Mouse (Mus musculus) forelimb bud, embryonic 11.5 days (tissue): ENCODE measurements around the gene Lpgat1.

Experiments
- DNase-seq: peaks from one replicate; pipeline ENCODE4 v3.0.0-alpha.2; 2012; ENCODE audit warnings: low read depth, low spot score

The Lpgat1 gene

GRCm38 (mm10) chr1:191717601-191718498 is at the start of gene Lpgat1:
TSS of gene Lpgat1 (plus strand) at chr1:191717834.
- peak; percentile 43 for DNase-seq

- peak; percentile 19 for DNase-seq
These were observed 49.6 kb upstream of the Lpgat1 start for GRCm38 (mm10) chr1:191668030-191668429.

GRCm38 (mm10) chr1:191674071-191674470 is 43.6 kb upstream of the Lpgat1 start:
- no peak for DNase-seq

- no peak for DNase-seq
These were observed 36.0 kb upstream of the Lpgat1 start for GRCm38 (mm10) chr1:191681633-191682032.

- no peak for DNase-seq
These were observed 30.1 kb upstream of the Lpgat1 start for GRCm38 (mm10) chr1:191687531-191687930.

GRCm38 (mm10) chr1:191693231-191693630 is 24.4 kb upstream of the Lpgat1 start:
- peak; percentile 28 for DNase-seq

GRCm38 (mm10) chr1:191698253-191698795 is 19.3 kb upstream of the Lpgat1 start:
- DNase-seq: peak; percentile 65

- DNase-seq: no peak
These were observed 13.1 kb upstream of the Lpgat1 start for GRCm38 (mm10) chr1:191704535-191704934.

- peak; percentile 64 for DNase-seq
These were observed 11.0 kb upstream of the Lpgat1 start for GRCm38 (mm10) chr1:191706541-191707078.

GRCm38 (mm10) chr1:191709811-191710210 is 7.8 kb upstream of the Lpgat1 start:
- no peak for DNase-seq

- no peak for DNase-seq
These were observed 5.3 kb upstream of the Lpgat1 start for GRCm38 (mm10) chr1:191712224-191712838.

- DNase-seq: no peak
These were observed 3.8 kb upstream of the Lpgat1 start for GRCm38 (mm10) chr1:191713813-191714212.

GRCm38 (mm10) chr1:191715150-191715549 is 2.5 kb upstream of the Lpgat1 start:
- DNase-seq: no peak

GRCm38 (mm10) chr1:191717141-191717540 is 493 bp upstream of the Lpgat1 start:
- no peak for DNase-seq

GRCm38 (mm10) chr1:191718522-191719281 is 1.1 kb downstream of the Lpgat1 start:
- DNase-seq: peak; percentile 41

GRCm38 (mm10) chr1:191719326-191719725 is 1.7 kb downstream of the Lpgat1 start:
- DNase-seq: no peak

- DNase-seq: no peak
These were observed 2.8 kb downstream of the Lpgat1 start for GRCm38 (mm10) chr1:191720419-191720818.

GRCm38 (mm10) chr1:191722706-191723105 is 5.1 kb downstream of the Lpgat1 start:
- DNase-seq: no peak

- no peak for DNase-seq
These were observed 6.0 kb downstream of the Lpgat1 start for GRCm38 (mm10) chr1:191723675-191724074.

- DNase-seq: no peak
These were observed 6.9 kb downstream of the Lpgat1 start for GRCm38 (mm10) chr1:191724385-191725061.

- DNase-seq: no peak
These were observed 15.0 kb downstream of the Lpgat1 start for GRCm38 (mm10) chr1:191732623-191733022.
